Mouse (Mus musculus) small intestine, adult 2 months (tissue): ENCODE data around the gene Tnk1.

Experiments used
- CTCF ChIP-seq: fragments of 200-500 bp; IDR thresholded peaks from 2 replicates; pipeline ENCODE4 v1.5.1; 2012; ENCODE audit warnings: low read depth, mild to moderate bottlenecking, control low read depth, inconsistent platforms, low read length, moderate library complexity, mixed read lengths; ENCODE audit not compliant: insufficient replicate concordance, insufficient read length; ENCODE audit errors: extremely low read depth
- POLR2A ChIP-seq: fragments of 200-500 bp; IDR thresholded peaks from 2 replicates; pipeline ENCODE4 v1.6.1; 2012; ENCODE audit warnings: low read depth, mild to moderate bottlenecking, control low read depth, inconsistent platforms, low read length, moderate library complexity

- TF ChIP-seq POLR2A: no peak
- no peak for TF ChIP-seq CTCF
Observed at GRCm38 (mm10) chr11:69835326-69835965, 23.1 kb downstream of the Tnk1 start.
